Mouse (Mus musculus) cerebellum, adult 2 months (tissue): ENCODE measurements around the gene Acp2.

Source experiments
- CTCF ChIP-seq: fragments of 200-500 bp; IDR thresholded peaks from 2 replicates; pipeline ENCODE4 v1.5.1; 2011; ENCODE audit warnings: low read depth, mild to moderate bottlenecking, control low read depth, low read length, moderate library complexity, borderline replicate concordance; ENCODE audit not compliant: insufficient read depth
- POLR2A ChIP-seq: fragments of 200-500 bp; IDR thresholded peaks from 2 replicates; pipeline ENCODE4 v1.6.1; 2011; ENCODE audit warnings: low read length, control low read depth, borderline replicate concordance; ENCODE audit not compliant: insufficient read depth

GRCm38 (mm10) chr2:91176234-91176633 lies 26.5 kb upstream of the Acp2 start:
- TF ChIP-seq CTCF (no peak), POLR2A (no peak)
